Mouse (Mus musculus) lung, postnatal 0 days (tissue): ENCODE results near the gene Tlr8. TPM values are rescaled to one million over a fixed set of nuclear protein-coding genes. Genes with fewer than 3 reads are reported as not detected.

Experiments used
- ATAC-seq: fragments of 200-750 bp; cut with Nextera tagmentation; 2 replicates; pipeline ENCODE4 v1.8.0; 2017; ENCODE audit warnings: moderate library complexity
- DNase-seq: peaks from one replicate; pipeline ENCODE4 v3.0.0-alpha.2; 2016; ENCODE audit warnings: low spot score
- H3K27ac ChIP-seq: fragments of 300-500 bp; sonication (generic); 2 replicates; pipeline ENCODE4 v1.5.1; 2014; ENCODE audit warnings: antibody characterized with exemption, mild to moderate bottlenecking, low read length, mixed read lengths
- H3K27me3 ChIP-seq: fragments of 300-500 bp; sonication (generic); replicated peaks from 2 replicates; pipeline ENCODE4 v1.6.1; 2014; ENCODE audit warnings: low read length, mixed read lengths; ENCODE audit not compliant: insufficient read depth
- H3K36me3 ChIP-seq: fragments of 300-500 bp; sonication (generic); 2 replicates; pipeline ENCODE4 v1.6.1; 2014; ENCODE audit warnings: low read length, mixed read lengths; ENCODE audit not compliant: insufficient read depth
- H3K4me1 ChIP-seq: fragments of 300-500 bp; sonication (generic); 2 replicates; pipeline ENCODE4 v1.6.1; 2014; ENCODE audit warnings: antibody characterized with exemption, low read depth, low read length, mixed read lengths; ENCODE audit not compliant: insufficient read depth
- H3K4me2 ChIP-seq: fragments of 300-500 bp; sonication (generic); replicated peaks from 2 replicates; pipeline ENCODE4 v1.6.1; 2014; ENCODE audit warnings: low read depth, mild to moderate bottlenecking, low read length, moderate library complexity, mixed read lengths
- H3K4me3 ChIP-seq: fragments of 300-500 bp; sonication (generic); 2 replicates; pipeline ENCODE4 v1.5.1; 2014; ENCODE audit warnings: low read depth, low read length
- H3K9ac ChIP-seq: fragments of 300-500 bp; sonication (generic); replicated peaks from 2 replicates; pipeline ENCODE4 v1.6.1; 2014; ENCODE audit warnings: low read depth, mild to moderate bottlenecking
- H3K9me3 ChIP-seq: fragments of 300-500 bp; sonication (generic); 2 replicates; pipeline ENCODE4 v1.6.1; 2016; ENCODE audit warnings: low read length, mixed read lengths
- CTCF ChIP-seq: IDR thresholded peaks from 2 replicates; pipeline ENCODE4 v1.5.1; 2016; ENCODE audit warnings: antibody characterized with exemption, mild to moderate bottlenecking
- EP300 ChIP-seq: IDR thresholded peaks from 2 replicates; pipeline ENCODE4 v1.6.1; 2016; ENCODE audit warnings: antibody characterized with exemption, mild to moderate bottlenecking, control low read depth
- WGBS: fragments of 180-500 bp; shearing (Covaris S2); extraction: QIAGEN DNeasy Blood & Tissue Kit; methylation state at CpG from one replicate; pipeline ENCODE4 v1.1.7; 2014; 5-methylcytosine and 5-hydroxymethylcytosine counted together
- polyA plus RNA-seq: library from polyadenylated mRNA; unstranded; fragments of >200 nt; fragmentation: Nextera tagmentation; extraction: Ambion mirVana; gene quantifications from 2 replicates; pipeline ENCODE4 v1.2.1, GENCODE M21; 2015

The Tlr8 gene
- polyA plus RNA-seq, 1 experiment from 2014 or later: 1.5 TPM

GRCm38 (mm10) chrX:167233104-167233687, 30.9 kb downstream of the Tlr8 start:
- 19% methylated on average over 9 of the region's 9 CpGs for WGBS
- Histone ChIP-seq H3K27ac (peak overlapping the region; percentile 77), H3K4me1 (no peaks in the 10 kb centered on the region), H3K27me3 (no peaks in the 10 kb centered on the region), H3K4me3 (no peak overlapping the region), H3K9ac (no peak overlapping the region), H3K4me2 (no peak overlapping the region), H3K36me3 (no peaks in the 10 kb centered on the region), H3K9me3 (no peaks in the 10 kb centered on the region)
- ATAC-seq (peak; percentile 94), DNase-seq (peak; percentile 83)
- peak; percentile 82 for TF ChIP-seq EP300
- peak; percentile 83 for TF ChIP-seq CTCF

GRCm38 (mm10) chrX:167231150-167231549, 33.0 kb downstream of the Tlr8 start:
- H3K27ac ChIP-seq: peak overlapping the region; percentile 77; the same call in 1 of the 2 replicates

GRCm38 (mm10) chrX:167229819-167230218, 34.3 kb downstream of the Tlr8 start:
- no peak overlapping the region for H3K27ac ChIP-seq
- ATAC-seq: peak; percentile 25; the same call in 1 of the 2 replicates
- no peaks in the 10 kb centered on the region for H3K27me3 ChIP-seq
- no peak overlapping the region for H3K4me2 ChIP-seq
- TF ChIP-seq EP300: no peak
- no peak for TF ChIP-seq CTCF
- H3K36me3 ChIP-seq: no peaks in the 10 kb centered on the region
- WGBS: 36% methylated on average over 1 of the region's 1 CpGs
- no peak overlapping the region for H3K9ac ChIP-seq
- H3K4me1 ChIP-seq: no peaks in the 10 kb centered on the region
- H3K9me3 ChIP-seq: no peaks in the 10 kb centered on the region
- peak; percentile 36 for DNase-seq
- H3K4me3 ChIP-seq: no peak overlapping the region

More at GRCm38 (mm10) chrX:167231150-167231549, 33.0 kb downstream of the Tlr8 start:
- no peaks in the 10 kb centered on the region for H3K36me3 ChIP-seq
- 39% methylated on average over 8 of the region's 8 CpGs for WGBS
- DNase-seq (peak; percentile 52), ATAC-seq (no peak)
- H3K27me3 ChIP-seq: no peaks in the 10 kb centered on the region
- H3K9ac ChIP-seq: no peak overlapping the region
- TF ChIP-seq EP300 (no peak), CTCF (no peak)
- H3K4me1 ChIP-seq: no peaks in the 10 kb centered on the region
- no peak overlapping the region for H3K4me3 ChIP-seq
- no peak overlapping the region for H3K4me2 ChIP-seq
- no peaks in the 10 kb centered on the region for H3K9me3 ChIP-seq

GRCm38 (mm10) chrX:167229206-167229605, 34.9 kb downstream of the Tlr8 start:
- Histone ChIP-seq H3K27ac (peak overlapping the region; percentile 35; the same call in 1 of the 2 replicates), H3K36me3 (no peaks in the 10 kb centered on the region), H3K4me2 (no peak overlapping the region), H3K4me1 (no peaks in the 10 kb centered on the region), H3K4me3 (no peak overlapping the region), H3K9me3 (no peaks in the 10 kb centered on the region), H3K27me3 (no peaks in the 10 kb centered on the region), H3K9ac (no peak overlapping the region)
- DNase-seq (peak; percentile 54), ATAC-seq (no peak)
- TF ChIP-seq EP300 (no peak), CTCF (peak; percentile 55)
- WGBS: 35% methylated on average over 6 of the region's 6 CpGs

GRCm38 (mm10) chrX:167227756-167228155, 36.4 kb downstream of the Tlr8 start:
- Histone ChIP-seq H3K36me3 (no peaks in the 10 kb centered on the region), H3K27ac (no peak overlapping the region), H3K4me3 (no peak overlapping the region), H3K27me3 (no peaks in the 10 kb centered on the region), H3K9me3 (no peaks in the 10 kb centered on the region), H3K4me2 (no peak overlapping the region), H3K4me1 (no peaks in the 10 kb centered on the region), H3K9ac (no peak overlapping the region)
- DNase-seq (no peak), ATAC-seq (no peak)
- TF ChIP-seq EP300: no peak
- TF ChIP-seq CTCF: no peak
- WGBS: 91% methylated on average over 6 of the region's 6 CpGs

- H3K4me3 ChIP-seq: no peak overlapping the region
- DNase-seq: peak; percentile 10
- 0 out of 2 replicates have a peak overlapping the region, but pooled peaks have one; percentile 14 for H3K27ac ChIP-seq
- H3K4me1 ChIP-seq: no peaks in the 10 kb centered on the region
- TF ChIP-seq EP300 (no peak), CTCF (no peak)
- no peaks in the 10 kb centered on the region for H3K36me3 ChIP-seq
- ATAC-seq: no peak
- WGBS: 69% methylated on average over 7 of the region's 7 CpGs
- no peak overlapping the region for H3K4me2 ChIP-seq
- H3K9me3 ChIP-seq: no peaks in the 10 kb centered on the region
- H3K9ac ChIP-seq: no peak overlapping the region
- H3K27me3 ChIP-seq: no peaks in the 10 kb centered on the region
These were observed 37.0 kb downstream of the Tlr8 start for GRCm38 (mm10) chrX:167227138-167227537.
